Mouse (Mus musculus): ENCODE measurements around the gene Rap1gap2. TPM values are rescaled to one million over a fixed set of nuclear protein-coding genes. Genes with fewer than 3 reads are reported as not detected.

The Rap1gap2 gene
- polyA plus RNA-seq, 1 experiment from 2014 or later, result 7.9 TPM

DNA sequence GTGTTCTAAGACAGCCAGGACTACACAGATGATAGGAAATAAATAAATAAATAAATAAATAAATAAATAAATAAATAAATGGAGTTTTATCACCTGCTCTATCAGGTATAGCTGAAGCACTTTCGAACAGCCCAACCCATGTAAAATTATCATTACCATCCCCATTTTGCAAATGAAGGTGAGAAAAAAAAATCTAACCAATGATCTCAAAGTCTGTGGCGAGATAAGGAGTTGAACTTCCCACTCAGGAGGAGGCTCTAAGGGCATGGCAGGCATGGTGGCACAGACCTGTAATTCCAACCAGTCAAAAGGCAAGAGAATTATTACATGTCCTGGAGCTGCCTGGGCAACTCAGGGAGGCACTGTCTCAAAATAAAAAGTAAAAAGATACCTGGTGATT, 65.2 kb downstream of the Rap1gap2 start:
- Histone ChIP-seq H3K4me3 (ENCODE audit: low read depth, low read length) (no peak overlapping the region), H3K4me1 (replicated peaks; ENCODE audit: control insufficient read depth, insufficient read depth, low read length) (0 out of 2 replicates have a peak, but pooled peaks cover 3% of the 10 kb centered on the region), H3K27me3 (replicated peaks; ENCODE audit: control insufficient read depth, insufficient read depth, low read length) (no peaks in the 10 kb centered on the region), H3K9me3 (ENCODE audit: control insufficient read depth) (no peaks in the 10 kb centered on the region), H3K27ac (ENCODE audit: low read depth, low read length) (no peak overlapping the region), H3K9ac (ENCODE audit: low read depth, low read length) (no peak overlapping the region), H3K4me2 (replicated peaks; ENCODE audit: low read depth) (no peak overlapping the region), H3K36me3 (ENCODE audit: control insufficient read depth, insufficient read depth) (no peaks in the 10 kb centered on the region)
- TF ChIP-seq CTCF (IDR thresholded peaks at IDR 0.05; ENCODE audit: low read depth), result no peak
- WGBS, result 96% methylated on average over 2 of the region's 2 CpGs
- ATAC-seq, result no peak

- no peak overlapping the region for H3K9ac ChIP-seq (ENCODE audit: low read depth, low read length)
- no peak overlapping the region for H3K4me3 ChIP-seq (ENCODE audit: low read depth, low read length)
- H3K36me3 ChIP-seq (ENCODE audit: control insufficient read depth, insufficient read depth), result no peaks in the 10 kb centered on the region
- H3K4me1 ChIP-seq (replicated peaks; ENCODE audit: control insufficient read depth, insufficient read depth, low read length), result no peaks in the 10 kb centered on the region
- TF ChIP-seq CTCF (IDR thresholded peaks at IDR 0.05; ENCODE audit: low read depth), result no peak
- no peaks in the 10 kb centered on the region for H3K9me3 ChIP-seq (ENCODE audit: control insufficient read depth)
- no peak overlapping the region for H3K27ac ChIP-seq (ENCODE audit: low read depth, low read length)
- ATAC-seq, result no peak
- no peaks in the 10 kb centered on the region for H3K27me3 ChIP-seq (replicated peaks; ENCODE audit: control insufficient read depth, insufficient read depth, low read length)
- 87% methylated on average over 4 of the region's 4 CpGs for WGBS
- no peak overlapping the region for H3K4me2 ChIP-seq (replicated peaks; ENCODE audit: low read depth)
Measured at GRCm38 (mm10) chr11:74537352-74537751, 73.4 kb downstream of the Rap1gap2 start.

GRCm38 (mm10) chr11:74536140-74536842, 74.4 kb downstream of the Rap1gap2 start:
- H3K4me2 ChIP-seq (replicated peaks; ENCODE audit: low read depth), result peak overlapping the region; percentile 53
- WGBS, result 12% methylated on average over 14 of the region's 14 CpGs
- H3K27ac ChIP-seq (ENCODE audit: low read depth, low read length), result no peak overlapping the region

GRCm38 (mm10) chr11:74534380-74534779, 76.3 kb downstream of the Rap1gap2 start:
- Histone ChIP-seq H3K36me3 (ENCODE audit: control insufficient read depth, insufficient read depth) (no peaks in the 10 kb centered on the region), H3K4me2 (replicated peaks; ENCODE audit: low read depth) (no peak overlapping the region), H3K27ac (ENCODE audit: low read depth, low read length) (no peak overlapping the region), H3K9me3 (ENCODE audit: control insufficient read depth) (no peaks in the 10 kb centered on the region), H3K9ac (ENCODE audit: low read depth, low read length) (no peak overlapping the region), H3K4me3 (ENCODE audit: low read depth, low read length) (no peak overlapping the region), H3K4me1 (replicated peaks; ENCODE audit: control insufficient read depth, insufficient read depth, low read length) (no peaks in the 10 kb centered on the region), H3K27me3 (replicated peaks; ENCODE audit: control insufficient read depth, insufficient read depth, low read length) (no peaks in the 10 kb centered on the region)
- no peak for ATAC-seq
- no peak for TF ChIP-seq CTCF (IDR thresholded peaks at IDR 0.05; ENCODE audit: low read depth)
- 86% methylated on average over 7 of the region's 7 CpGs for WGBS

More at GRCm38 (mm10) chr11:74536140-74536842, 74.4 kb downstream of the Rap1gap2 start:
- Histone ChIP-seq H3K4me1 (replicated peaks; ENCODE audit: control insufficient read depth, insufficient read depth, low read length) (no peaks in the 10 kb centered on the region), H3K9me3 (ENCODE audit: control insufficient read depth) (no peaks in the 10 kb centered on the region), H3K36me3 (ENCODE audit: control insufficient read depth, insufficient read depth) (no peaks in the 10 kb centered on the region), H3K9ac (ENCODE audit: low read depth, low read length) (no peak overlapping the region), H3K4me3 (ENCODE audit: low read depth, low read length) (peak overlapping the region; percentile 13; the same call in 1 of the 2 replicates), H3K27me3 (replicated peaks; ENCODE audit: control insufficient read depth, insufficient read depth, low read length) (no peaks in the 10 kb centered on the region)
- peak; percentile 78 for ATAC-seq
- TF ChIP-seq CTCF (IDR thresholded peaks at IDR 0.05; ENCODE audit: low read depth), result no peak

GRCm38 (mm10) chr11:74533050-74533449, 77.7 kb downstream of the Rap1gap2 start:
- WGBS, result 88% methylated on average over 2 of the region's 2 CpGs
- no peak overlapping the region for H3K27ac ChIP-seq (ENCODE audit: low read depth, low read length)
- H3K4me2 ChIP-seq (replicated peaks; ENCODE audit: low read depth), result no peak overlapping the region
- no peaks in the 10 kb centered on the region for H3K4me1 ChIP-seq (replicated peaks; ENCODE audit: control insufficient read depth, insufficient read depth, low read length)
- no peak for ATAC-seq
- no peak overlapping the region for H3K9ac ChIP-seq (ENCODE audit: low read depth, low read length)
- H3K36me3 ChIP-seq (ENCODE audit: control insufficient read depth, insufficient read depth), result no peaks in the 10 kb centered on the region
- TF ChIP-seq CTCF (IDR thresholded peaks at IDR 0.05; ENCODE audit: low read depth), result no peak
- H3K27me3 ChIP-seq (replicated peaks; ENCODE audit: control insufficient read depth, insufficient read depth, low read length), result no peaks in the 10 kb centered on the region
- no peak overlapping the region for H3K4me3 ChIP-seq (ENCODE audit: low read depth, low read length)
- no peaks in the 10 kb centered on the region for H3K9me3 ChIP-seq (ENCODE audit: control insufficient read depth)

DNA sequence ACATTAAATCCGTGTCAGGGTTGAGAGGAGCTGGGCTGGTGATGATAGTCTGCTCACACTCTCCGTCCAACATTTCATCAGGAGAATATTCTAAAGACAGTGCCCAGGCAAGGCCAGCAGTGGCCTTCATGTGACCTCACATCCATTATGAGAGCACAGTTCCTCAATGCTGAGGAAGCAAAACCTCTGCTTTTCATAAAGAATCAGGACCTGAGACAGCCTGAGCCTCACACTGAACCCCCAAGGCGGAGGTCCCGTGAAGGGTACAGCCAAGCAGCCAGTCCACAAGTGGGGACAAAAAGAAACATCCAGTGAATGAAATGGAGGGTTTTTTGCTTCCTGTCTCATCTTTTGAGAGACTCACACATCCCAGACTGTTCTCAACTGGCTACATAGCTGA, 78.3 kb downstream of the Rap1gap2 start:
- H3K27me3 ChIP-seq (replicated peaks; ENCODE audit: control insufficient read depth, insufficient read depth, low read length), result no peaks in the 10 kb centered on the region
- H3K4me1 ChIP-seq (replicated peaks; ENCODE audit: control insufficient read depth, insufficient read depth, low read length), result no peaks in the 10 kb centered on the region
- no peak overlapping the region for H3K4me3 ChIP-seq (ENCODE audit: low read depth, low read length)
- no peak overlapping the region for H3K27ac ChIP-seq (ENCODE audit: low read depth, low read length)
- no peaks in the 10 kb centered on the region for H3K9me3 ChIP-seq (ENCODE audit: control insufficient read depth)
- TF ChIP-seq CTCF (IDR thresholded peaks at IDR 0.05; ENCODE audit: low read depth), result no peak
- WGBS, result 66% methylated on average over 4 of the region's 4 CpGs
- no peak overlapping the region for H3K4me2 ChIP-seq (replicated peaks; ENCODE audit: low read depth)
- H3K9ac ChIP-seq (ENCODE audit: low read depth, low read length), result no peak overlapping the region
- no peaks in the 10 kb centered on the region for H3K36me3 ChIP-seq (ENCODE audit: control insufficient read depth, insufficient read depth)
- ATAC-seq, result no peak

All from intestine, postnatal 0 days (tissue).